Mouse (Mus musculus) cerebellum, postnatal 10 days (tissue): ENCODE results near the gene Pou2f2.

ENCODE experiments used
- DNase-seq, 2 experiments: peaks; one replicate each; pipeline ENCODE4 v3.0.0; 2021; ENCODE audit warnings: mixed read lengths in 2 of 2

Gene Pou2f2

GRCm38 (mm10) chr7:25192110-25192509 is 12.6 kb upstream of the Pou2f2 start:
- DNase-seq, result peak in 1 of 2 experiments; percentile 54

GRCm38 (mm10) chr7:25190806-25191205 is 11.3 kb upstream of the Pou2f2 start:
- no peak for DNase-seq

- peak; percentile 96 to 97 for DNase-seq
These were observed 8.4 kb upstream of the Pou2f2 start for GRCm38 (mm10) chr7:25187662-25188650.

DNA sequence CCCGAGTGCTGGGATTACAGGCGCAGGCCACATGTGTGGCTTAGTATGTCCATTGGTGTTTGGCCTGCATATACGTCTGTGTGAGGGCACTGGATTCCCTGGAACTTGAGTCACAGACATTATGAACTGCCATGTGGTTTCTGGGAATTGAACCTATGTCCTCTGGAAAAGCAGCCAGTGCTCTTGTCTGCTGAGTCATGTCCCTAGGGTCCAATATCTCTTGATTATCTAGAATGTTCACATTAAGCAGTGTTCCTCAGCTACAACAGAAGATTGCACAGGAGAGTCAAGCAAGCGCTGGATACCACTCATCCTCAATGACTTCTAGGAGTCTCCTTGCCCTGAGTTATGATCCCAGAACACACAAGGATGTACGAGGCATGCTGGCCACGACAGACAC is 4.6 kb upstream of the Pou2f2 start:
- DNase-seq, result no peak

DNA sequence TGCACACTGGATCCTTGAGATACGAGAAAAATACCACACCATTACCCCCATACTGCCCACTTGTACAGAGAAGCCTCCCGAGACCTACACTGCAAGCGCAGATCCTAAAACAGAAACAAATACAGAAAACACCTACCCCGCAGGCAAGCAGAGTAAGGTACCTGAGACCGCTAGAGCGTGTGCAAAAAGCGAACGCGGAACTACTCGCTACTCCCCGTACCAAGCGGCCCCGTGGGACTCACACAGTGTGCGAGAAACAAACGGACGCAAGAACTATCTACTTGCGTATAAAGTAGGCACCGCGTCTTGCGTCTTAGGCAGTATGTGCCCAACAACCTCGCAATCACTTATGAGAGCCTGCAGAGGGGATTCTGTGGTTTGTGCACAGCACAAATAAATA is 2.3 kb upstream of the Pou2f2 start:
- no peak for DNase-seq

DNA sequence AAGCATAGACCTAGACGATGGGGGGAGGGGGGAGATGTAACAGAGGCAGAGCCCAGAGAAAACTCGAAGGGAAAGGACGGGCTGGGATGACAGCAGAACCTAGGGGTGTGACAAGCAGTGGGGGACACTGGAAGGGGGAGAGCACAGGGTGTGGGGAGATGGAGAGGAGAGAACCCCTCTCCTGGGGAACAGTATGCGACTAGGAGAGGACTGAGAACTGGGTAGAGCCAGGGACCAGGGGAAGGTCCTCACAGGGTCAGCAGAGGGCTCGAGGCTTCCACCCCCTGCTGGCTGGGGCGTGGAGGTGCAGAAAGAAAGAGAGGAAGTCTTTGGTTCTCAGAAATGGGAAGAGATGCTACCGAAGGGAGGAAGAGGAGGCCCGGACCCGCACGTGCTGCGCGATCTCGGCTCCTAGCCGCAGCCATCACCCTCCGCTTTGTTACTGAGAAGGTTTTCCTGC is 1.8 kb upstream of the Pou2f2 start:
- peak; percentile 78 to 82 for DNase-seq

GRCm38 (mm10) chr7:25180512-25180911 is 986 bp upstream of the Pou2f2 start:
- DNase-seq, result peak in 1 of 2 experiments; percentile 26

DNA sequence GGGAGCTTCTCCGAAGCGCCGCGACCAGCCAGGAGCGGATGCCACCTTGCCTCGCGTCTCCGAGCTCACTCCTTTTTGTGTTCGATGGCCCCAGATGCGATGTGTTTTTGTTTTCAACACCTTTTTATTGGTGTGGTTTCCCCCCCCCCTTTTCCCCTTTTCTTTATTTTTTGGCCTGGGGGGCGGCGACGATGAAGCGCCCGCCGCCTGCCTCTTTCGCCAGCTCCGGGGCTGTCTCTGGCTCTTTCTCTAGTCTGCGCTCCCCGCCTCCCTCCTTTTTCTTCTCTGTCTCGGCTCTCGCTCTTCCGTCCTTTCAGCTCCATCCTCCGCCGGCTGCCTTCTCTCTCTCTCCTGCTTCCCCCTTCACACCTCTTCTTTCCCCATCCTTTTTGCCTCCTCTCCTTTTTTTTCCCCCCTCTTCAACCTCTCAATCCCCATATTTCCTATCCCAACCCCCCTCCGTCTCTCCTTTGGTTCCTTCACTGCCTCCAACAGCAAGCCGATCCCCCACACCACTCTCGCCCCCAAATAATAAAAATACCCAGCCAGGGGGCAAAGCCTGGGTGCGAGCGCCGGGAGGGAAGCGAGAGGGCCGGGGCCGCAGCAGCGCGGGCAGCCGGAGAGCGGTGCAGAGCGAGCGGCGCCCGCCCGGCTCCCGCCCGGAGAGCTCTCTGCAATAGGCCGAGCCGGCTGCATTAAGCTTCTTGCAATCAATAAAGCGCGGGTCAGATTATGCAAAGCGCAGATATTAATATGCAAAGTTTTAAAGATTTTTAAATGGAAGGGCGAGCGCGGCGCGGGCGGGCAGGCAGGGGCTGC is 530 bp downstream of the Pou2f2 start:
- peak; percentile 69 to 76 for DNase-seq

DNA sequence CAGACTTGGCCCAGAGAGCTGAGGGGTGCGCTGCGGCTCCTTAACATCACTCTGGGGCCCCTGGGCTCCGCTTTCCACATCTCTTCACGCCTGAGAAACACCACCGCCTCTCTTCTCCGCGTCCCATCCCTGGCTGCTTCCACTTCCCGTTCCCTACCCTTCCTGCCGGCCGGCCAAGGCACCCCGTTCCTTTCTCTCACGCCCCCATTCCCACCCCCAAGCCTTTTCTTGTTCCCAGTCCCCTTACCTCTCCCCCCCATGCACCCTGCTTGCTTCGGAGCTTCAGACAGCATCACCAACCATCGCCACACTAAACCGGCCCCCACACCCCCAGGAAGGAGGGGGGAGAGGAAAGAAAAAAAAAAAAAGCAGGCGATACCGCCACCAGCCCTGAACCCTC is 1.2 kb downstream of the Pou2f2 start:
- peak; percentile 65 to 70 for DNase-seq

- peak; percentile 77 to 84 for DNase-seq
These were observed 5.2 kb downstream of the Pou2f2 start for GRCm38 (mm10) chr7:25174343-25174742.

DNA sequence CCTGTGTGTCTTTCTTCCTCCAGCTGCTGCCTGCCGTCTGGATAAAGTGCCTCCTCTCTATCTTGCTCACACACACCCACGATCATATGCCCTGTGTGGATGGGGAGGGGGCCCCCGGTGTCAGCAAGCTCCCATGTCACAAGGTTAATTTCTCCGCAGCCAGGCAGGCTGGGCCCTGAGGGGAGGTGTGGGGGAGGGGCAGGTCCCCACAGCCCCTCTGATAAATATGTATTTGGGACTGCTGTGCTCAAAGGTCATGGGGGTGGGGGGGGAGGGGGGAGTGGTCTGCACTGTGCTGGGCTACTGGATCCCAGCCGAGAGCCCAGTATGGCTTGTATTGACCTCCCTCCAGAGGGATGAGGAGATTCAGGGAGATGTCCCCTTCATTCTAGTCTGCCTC is 6.9 kb downstream of the Pou2f2 start:
- DNase-seq, result no peak

GRCm38 (mm10) chr7:25170583-25170982 is 8.9 kb downstream of the Pou2f2 start:
- DNase-seq, result peak; percentile 86 to 90

- no peak for DNase-seq
These were observed 13.4 kb downstream of the Pou2f2 start for GRCm38 (mm10) chr7:25166106-25166505.

DNA sequence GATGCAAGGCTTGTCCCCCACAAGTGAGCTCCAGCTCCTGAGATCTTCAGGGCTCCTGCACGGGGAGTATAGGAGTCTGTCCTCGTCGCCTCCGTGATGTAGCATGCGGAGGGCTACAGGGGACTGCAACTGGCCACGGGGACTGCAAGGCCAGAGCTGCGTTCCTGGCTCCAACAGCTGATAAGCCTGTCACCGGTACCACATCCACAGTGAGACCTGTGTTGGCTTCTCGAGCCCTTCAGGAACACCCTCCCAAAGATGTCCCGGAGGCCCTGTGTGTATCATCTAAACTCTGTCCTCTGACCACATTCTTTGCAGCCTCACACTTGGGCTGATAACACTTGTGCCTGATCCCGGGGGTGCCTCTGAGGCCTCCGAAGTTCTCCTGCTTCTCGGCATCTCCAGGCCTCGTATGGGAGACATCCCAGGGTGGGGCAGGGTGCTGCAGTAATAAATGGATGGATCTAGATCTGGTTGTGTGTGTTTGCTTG is 23.3 kb downstream of the Pou2f2 start:
- no peak for DNase-seq

GRCm38 (mm10) chr7:25155469-25156157 is 23.9 kb downstream of the Pou2f2 start:
- DNase-seq, result no peak

DNA sequence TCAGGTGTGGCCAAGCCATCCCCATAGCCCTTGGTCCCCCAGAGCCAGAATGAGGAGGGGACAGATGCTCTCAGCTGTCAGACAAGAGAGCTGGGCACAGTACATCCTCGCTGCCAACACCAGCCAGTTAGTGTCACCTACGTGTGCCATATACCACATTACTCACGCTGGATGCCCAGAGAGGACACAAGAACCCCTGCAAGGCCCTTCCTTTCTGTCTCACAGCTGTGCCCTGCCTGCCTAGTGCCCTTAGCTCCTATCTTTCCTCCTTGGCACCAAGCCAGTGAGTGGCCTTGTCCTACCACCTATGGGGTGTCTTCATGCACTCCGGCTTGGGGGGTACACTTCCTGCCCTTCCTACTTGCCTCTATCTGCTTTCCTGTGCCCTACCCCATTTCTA is 24.9 kb downstream of the Pou2f2 start:
- DNase-seq, result peak; percentile 56 to 59

DNA sequence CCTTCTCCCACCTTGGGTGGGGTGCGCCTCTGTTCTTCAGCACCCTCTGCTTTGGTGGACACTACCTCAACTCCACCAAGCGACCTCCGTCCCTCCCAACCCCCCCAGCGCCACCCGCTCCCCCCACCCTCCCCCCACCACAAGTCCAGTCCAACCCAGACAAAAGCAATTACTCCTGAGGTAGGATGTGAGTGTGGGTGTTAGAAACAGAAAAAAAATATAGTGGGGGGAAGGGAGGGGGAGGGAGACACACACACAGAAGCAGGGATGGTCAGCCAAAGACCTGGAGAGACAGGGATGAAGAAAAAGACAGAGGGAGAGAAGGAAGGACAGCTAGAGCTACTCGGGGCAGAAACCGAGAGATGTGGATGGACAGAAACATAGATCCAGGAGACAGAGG is 25.7 kb downstream of the Pou2f2 start:
- DNase-seq, result no peak

DNA sequence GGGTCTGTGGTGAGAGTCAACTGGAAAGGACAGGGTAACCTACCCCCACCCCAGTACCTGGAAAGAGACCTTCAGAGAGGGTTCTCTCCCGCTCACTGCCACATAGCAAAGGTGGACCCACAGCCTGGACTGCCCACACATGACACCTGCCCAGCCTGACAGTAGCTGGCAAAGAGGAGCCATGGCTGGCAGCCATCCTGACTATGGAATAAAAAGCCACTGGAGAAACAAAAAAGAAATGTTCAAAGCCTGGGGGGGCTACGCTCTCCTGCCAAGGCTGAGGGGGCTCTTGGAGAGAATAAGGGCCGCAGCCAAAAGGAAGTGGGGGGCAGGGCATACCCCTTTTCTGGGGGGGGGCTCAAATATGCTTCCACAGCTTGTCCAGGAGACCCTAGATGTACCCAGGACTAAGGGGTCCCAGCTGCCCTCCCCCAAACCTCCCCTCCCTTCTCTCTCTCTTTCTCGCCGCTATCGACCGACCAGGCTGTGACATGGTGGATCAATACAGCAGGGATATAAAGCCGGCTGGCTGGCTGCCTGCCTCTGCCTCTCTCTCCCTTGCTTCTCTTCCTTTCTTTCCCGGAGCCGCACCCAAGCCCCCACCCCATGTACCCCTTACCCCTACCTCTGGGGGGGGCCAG is 27.5 kb downstream of the Pou2f2 start:
- DNase-seq, result peak; percentile 85 to 86

GRCm38 (mm10) chr7:25151009-25151408 is 28.5 kb downstream of the Pou2f2 start:
- DNase-seq, result no peak

DNA sequence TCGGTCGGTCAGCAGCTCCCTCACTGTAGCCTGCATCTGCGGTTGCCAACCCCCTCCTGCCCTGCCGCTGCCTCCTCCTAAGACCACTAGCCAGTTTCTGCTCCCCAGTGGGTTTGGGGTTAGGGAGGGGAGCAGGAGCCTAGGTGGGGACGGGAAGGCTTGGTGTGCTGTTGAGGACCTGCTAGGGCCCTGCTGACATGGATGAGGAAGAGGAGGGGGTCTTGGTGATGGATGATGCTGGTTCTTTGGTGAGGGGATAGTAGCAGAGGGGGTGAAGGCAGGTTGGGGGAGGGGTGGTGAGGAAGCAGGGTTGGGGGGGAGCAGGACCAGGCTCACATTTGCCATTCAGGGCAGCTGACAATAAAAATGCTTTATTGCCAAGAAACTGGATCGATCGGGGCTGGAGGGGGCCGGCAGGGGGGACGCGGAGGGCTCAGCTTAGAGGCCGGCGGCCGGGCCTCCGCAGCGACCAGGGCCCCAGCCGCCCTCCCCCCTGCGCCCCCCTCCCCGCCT is 29.3 kb downstream of the Pou2f2 start:
- DNase-seq, result no peak

GRCm38 (mm10) chr7:25145896-25146295 is 33.6 kb downstream of the Pou2f2 start:
- peak; percentile 34 to 47 for DNase-seq

DNA sequence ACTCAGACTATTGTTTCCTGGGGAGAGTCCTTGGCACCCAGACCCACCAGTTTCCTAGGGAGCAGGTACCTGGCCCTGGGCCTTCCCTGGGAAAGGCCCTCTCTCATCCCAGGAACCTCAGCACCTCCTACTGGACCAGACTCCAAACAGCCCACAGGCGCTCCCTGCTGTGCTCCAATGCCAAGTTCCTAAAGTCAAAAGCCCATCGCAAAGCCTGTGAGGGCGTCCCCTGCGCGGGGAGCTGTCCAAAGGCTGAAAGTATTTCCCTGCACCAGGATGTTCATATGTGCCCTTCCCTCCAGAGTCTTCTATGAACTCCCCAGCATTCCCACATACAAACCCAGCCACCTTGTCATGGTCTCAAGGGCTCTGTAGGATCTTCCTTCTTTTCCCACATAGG is 37.8 kb downstream of the Pou2f2 start:
- DNase-seq, result no peak
